Mouse (Mus musculus) regulatory T cell (primary cell): ENCODE results near the gene Ubp1.
"Not testable (repeated sequence)": the region's sequence is repeated elsewhere in the genome, so short reads cannot be mapped to it uniquely, and the experiment has no call there.

Source experiments
- in situ Hi-C: fragments of 300-600 bp; cut with MboI, MseI; formaldehyde crosslinking; loops from one replicate; pipeline ENCODE4 v1.15.1; 2025; ENCODE audit warnings: high pct_unique_total_duplicates

The Ubp1 gene

GRCm38 (mm10) chr9:113930534-113931374 is at the start of gene Ubp1:
Ubp1 (plus strand) TSS chr9:113930934.
- in situ Hi-C loops: no loop called here

- in situ Hi-C loops: no loop called here
Measured at GRCm38 (mm10) chr9:113894903-113895302, 35.8 kb upstream of the Ubp1 start.

DNA sequence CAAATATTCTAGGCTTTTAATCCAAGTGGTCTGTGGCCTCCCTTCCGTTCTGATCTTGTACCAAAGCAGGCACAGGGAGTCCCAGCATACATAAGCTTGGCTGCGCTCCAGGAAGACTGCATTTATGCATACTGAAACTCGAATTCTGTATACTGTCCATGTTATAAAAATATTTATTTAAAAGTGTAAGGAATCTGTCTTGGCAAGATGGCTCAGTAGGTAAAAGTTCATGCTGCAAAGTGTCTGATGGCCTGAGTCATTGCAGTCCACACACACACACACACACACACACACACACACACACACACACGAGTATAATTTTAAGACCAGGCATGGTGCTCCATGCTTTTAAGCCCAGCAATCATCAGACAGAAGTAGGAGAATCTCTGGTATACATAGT is 27.6 kb upstream of the Ubp1 start:
- in situ Hi-C loops: no loop called here

DNA sequence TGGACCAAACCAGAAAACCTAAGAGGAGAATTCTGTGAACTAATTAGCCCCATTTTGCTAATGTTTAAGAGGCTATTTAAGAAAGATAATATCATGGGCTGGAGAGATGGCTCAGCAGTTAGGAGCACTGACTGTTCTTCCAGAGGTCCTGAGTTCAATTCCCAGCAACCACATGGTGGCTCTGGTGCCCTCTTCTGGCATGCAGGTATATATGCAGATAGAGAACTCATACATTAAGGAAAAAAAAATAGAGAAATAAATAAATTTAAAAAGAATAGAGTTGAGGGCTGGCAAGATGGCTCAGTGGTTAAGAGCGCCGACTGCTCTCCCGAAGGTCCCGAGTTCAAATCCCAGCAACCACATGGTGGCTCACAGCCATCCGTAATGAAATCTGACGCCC is 26.4 kb upstream of the Ubp1 start:
- in situ Hi-C loops: not testable (repeated sequence)

DNA sequence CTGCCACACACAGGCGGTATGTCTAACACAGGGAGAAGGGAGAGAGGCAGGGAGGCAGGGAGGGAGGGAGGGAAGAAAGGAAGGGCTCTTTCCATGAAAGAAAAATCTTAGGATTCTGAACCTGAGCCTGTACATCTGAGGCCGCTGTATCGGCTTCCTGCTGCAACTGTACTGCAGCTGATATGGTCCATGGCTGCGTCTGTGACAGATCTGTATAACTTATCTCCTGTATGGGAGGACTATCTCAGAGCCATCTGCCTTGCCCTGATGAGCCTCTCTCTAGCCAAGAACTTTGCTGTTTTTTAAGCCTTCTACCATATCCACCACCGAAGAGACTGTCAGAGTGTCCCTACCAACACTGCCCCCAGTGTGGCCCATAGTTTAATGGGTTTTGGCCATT is 14.9 kb upstream of the Ubp1 start:
- in situ Hi-C loops: no loop called here

GRCm38 (mm10) chr9:113922677-113923076 is 8.1 kb upstream of the Ubp1 start:
- in situ Hi-C loops: no loop called here

DNA sequence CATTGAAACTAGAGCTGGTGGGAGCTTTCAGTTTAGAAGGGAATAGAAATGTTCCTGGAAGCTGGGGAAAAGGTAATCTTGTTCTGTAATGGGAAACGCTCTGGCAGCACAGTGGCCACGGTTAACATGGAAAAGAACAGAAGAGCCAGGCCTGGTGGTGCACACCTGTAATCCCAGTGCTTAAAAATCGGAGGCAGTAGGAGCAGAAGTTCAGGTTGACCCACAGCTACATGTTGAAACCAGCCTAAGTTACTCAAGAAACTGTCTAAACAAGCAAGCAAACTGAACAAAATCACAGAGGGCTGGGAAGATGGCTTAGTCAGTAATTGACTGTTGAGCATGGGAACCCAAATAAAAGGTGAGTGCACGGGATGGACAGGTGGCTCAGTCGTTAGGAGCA is 5.9 kb upstream of the Ubp1 start:
- in situ Hi-C loops: no loop called here

DNA sequence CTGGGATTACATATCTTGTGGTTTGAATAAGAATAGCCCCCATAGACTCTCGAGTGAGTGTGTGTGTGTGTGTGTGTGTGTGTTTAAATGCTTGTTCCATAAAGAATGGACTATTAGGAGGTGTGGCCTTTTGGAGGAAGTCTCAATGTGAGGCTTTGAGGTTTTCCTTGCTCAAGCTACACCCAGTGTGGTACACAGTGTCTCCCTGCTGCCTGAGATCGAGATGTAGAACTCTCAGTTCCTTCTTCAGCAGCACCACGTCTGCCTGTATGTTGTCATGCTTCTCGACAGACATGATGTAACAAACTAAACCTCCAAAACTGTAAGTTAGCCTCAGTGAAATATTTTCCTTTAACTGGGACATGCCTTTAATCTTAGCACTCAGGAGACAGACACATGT is 2.1 kb upstream of the Ubp1 start:
- in situ Hi-C loops: no loop called here

- in situ Hi-C loops: no loop called here
Measured at GRCm38 (mm10) chr9:113929676-113930075, 1.1 kb upstream of the Ubp1 start.

GRCm38 (mm10) chr9:113931375-113932099 is 803 bp downstream of the Ubp1 start:
- in situ Hi-C loops: no loop called here

- in situ Hi-C loops: no loop called here
Measured at GRCm38 (mm10) chr9:113932100-113932470, 1.4 kb downstream of the Ubp1 start.

GRCm38 (mm10) chr9:113932501-113932900 is 1.8 kb downstream of the Ubp1 start:
- in situ Hi-C loops: no loop called here

DNA sequence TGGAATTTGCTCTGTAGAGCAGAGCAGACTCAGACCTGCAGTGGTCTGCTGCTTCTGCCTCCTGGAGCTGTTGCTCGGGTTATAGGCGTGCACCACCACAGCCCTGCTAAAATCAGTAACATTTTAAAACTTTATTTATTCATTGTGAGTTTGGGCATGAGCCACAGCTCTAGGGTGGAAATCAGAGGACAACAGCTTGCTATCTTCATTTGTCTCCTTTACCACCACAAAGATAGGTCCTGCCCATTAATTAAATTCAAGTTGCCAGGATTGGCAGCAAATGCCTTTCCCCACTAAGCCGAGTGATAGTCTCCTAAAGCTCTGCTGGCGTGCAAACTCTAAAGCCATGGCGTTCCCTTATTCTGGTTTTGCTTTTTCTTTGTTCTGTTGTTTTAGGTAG is 4.9 kb downstream of the Ubp1 start:
- in situ Hi-C loops: no loop called here

- in situ Hi-C loops: no loop called here
Measured at GRCm38 (mm10) chr9:113939063-113939850, 8.5 kb downstream of the Ubp1 start.

GRCm38 (mm10) chr9:113941103-113941805 is 10.5 kb downstream of the Ubp1 start:
- in situ Hi-C loops: no loop called here

- in situ Hi-C loops: no loop called here
Measured at GRCm38 (mm10) chr9:113943372-113943771, 12.6 kb downstream of the Ubp1 start.

DNA sequence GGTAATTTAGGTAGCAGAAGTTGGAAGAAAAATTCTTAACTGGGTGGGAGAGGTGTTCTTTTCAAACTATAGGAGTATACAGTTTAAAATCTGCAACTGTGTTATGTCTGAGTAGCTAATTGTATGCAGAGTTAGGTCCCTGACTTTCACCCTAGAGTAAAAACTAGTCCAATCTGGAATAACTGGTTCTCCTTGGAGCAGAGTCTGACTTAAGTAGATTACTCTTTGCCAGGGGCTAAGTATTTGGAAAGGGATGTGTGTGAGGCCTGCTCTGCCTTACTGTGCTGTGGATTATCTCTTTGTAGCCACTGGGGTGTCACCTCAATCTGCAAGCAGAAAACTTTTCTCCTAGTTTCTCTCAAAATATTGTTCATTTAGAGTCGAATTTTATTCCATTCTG is 16.5 kb downstream of the Ubp1 start:
- in situ Hi-C loops: no loop called here

- in situ Hi-C loops: no loop called here
Measured at GRCm38 (mm10) chr9:113957777-113958176, 27.0 kb downstream of the Ubp1 start.

DNA sequence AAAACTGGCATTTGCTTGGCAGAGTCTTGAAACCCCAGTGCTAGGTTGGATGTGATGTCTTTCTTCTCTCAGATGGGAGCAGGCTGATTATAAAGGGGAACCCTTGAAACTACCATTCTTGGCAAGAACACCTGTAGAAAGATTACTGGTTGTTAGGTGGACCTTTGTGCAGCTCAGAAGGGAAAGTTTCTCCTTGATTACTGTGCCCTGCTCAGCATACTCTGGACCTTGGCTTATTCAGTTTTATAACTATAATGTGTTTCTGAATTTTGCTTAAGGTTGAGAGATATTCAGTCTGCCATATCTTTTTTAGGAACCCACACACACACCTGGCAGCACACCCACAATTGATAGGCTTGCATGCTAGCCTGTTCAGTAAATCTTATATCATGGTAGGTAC is 33.0 kb downstream of the Ubp1 start:
- in situ Hi-C loops: no loop called here

DNA sequence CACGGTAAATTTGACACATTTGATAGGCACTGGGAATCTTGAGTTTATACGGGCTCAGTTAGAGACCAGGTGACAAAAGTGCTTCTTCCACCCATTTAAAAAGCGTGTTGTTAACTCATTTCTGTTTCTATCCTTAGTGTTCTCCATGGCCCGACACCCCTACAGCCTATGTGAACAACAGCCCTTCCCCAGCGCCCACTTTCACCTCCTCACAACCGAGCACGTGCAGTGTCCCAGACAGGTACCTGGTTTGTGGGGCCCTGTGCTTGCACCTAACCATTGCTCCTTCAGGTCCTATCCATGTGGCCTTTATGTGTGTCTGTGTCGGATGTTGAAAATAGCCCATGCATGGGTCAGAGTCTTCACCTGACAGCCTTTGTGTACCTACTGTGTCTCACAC is 33.7 kb downstream of the Ubp1 start:
- in situ Hi-C loops: no loop called here

GRCm38 (mm10) chr9:113966838-113967237 is 36.1 kb downstream of the Ubp1 start:
- in situ Hi-C loops: no loop called here

DNA sequence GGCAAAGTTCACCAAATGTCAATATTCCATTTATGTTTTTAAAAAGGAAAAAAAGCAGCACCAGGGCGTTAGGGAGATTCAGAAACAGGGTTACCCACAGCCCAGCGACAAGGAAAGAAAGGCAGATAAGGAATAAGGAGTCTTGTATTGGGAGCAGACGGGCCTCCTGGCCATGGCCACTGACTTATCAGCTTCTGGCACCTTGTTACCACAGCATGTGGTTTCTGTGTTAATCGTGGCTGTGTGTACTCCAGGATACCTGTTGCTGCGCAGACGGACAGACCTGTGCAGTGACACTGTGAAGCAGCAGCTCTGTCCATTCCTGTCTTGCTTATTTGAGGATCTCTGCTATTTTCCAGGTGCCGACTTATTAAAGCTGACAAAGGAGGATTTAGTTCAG is 38.2 kb downstream of the Ubp1 start:
- in situ Hi-C loops: no loop called here
